ENCODE assay signal across 10 mouse cellular contexts in the genomic region with DNA sequence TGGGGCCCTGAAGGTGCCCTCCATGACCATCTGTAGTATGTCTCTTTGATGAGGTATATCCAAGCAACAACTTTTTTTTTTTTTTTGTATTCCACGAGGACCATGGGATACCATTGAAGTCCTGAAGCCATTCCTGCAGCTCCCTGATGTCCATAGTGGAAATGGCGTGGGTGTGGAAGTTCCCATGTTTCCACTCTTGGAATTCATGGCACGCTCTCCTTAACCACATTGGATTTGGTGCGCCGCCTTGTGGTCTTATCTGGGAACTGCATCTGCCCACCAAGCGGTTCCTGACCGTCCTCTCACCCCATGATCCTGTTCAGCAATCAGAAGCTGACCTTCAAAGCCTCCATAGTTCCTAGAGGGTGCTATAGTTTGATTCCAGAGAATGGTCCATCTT.
DNase-seq lines count a peak whose midpoint lies in the region; ATAC-seq and TF ChIP-seq lines count a peak whose summit lies in the region.
"Had no signal": no experiment of that assay in that cellular context is flagged by ENCODE, and none has a peak within 500 bp of the region (broad histone marks: within the 10 kb centered on the region; RNA-seq: fewer than 3 reads in every experiment).

No protein-coding gene starts in this region.

- H3K9ac ChIP-seq in hindbrain, embryonic 12.5 days = no peak overlapping the region
- H3K9ac ChIP-seq in neural tube, embryonic 11.5 days (ENCODE audit: low read length) = no peak overlapping the region
- H3K9ac ChIP-seq: embryonic facial prominence, embryonic 15.5 days had no signal

- H3K4me1 ChIP-seq in hindbrain, embryonic 10.5 days (replicated peaks) = peaks cover 5% of the 10 kb centered on the region
- H3K4me1 ChIP-seq in hindbrain, embryonic 12.5 days = 0 out of 2 replicates have a peak, but pooled peaks cover 9% of the 10 kb centered on the region
- peaks cover 3% of the 10 kb centered on the region; the same call in 1 of the 2 replicates for H3K4me1 ChIP-seq in cerebellum, adult 2 months (ENCODE audit: control insufficient read depth, insufficient read depth, low read length)
- H3K4me1 ChIP-seq in neural tube, embryonic 11.5 days (ENCODE audit: control insufficient read depth, insufficient read depth, low read length) = no peaks in the 10 kb centered on the region

- H3K4me2 ChIP-seq in hindbrain, embryonic 12.5 days (replicated peaks) = no peak overlapping the region
- no peak overlapping the region for H3K4me2 ChIP-seq in neural tube, embryonic 11.5 days (ENCODE audit: low read depth)
- H3K4me2 ChIP-seq: embryonic facial prominence, embryonic 15.5 days had no signal

- H3K36me3 ChIP-seq in hindbrain, embryonic 10.5 days = no peaks in the 10 kb centered on the region
- H3K36me3 ChIP-seq in hindbrain, embryonic 12.5 days = no peaks in the 10 kb centered on the region
- no peaks in the 10 kb centered on the region for H3K36me3 ChIP-seq in neural tube, embryonic 11.5 days (ENCODE audit: control insufficient read depth, insufficient read depth, low read length)
- H3K36me3 ChIP-seq: embryonic facial prominence, embryonic 15.5 days had no signal

- WGBS in hindbrain, embryonic 10.5 days = 17% methylated on average over 7 of the region's 7 CpGs
- WGBS in hindbrain, embryonic 12.5 days = 16% methylated on average over 7 of the region's 7 CpGs
- WGBS in cerebellum, adult 2 months = 8% methylated on average over 7 of the region's 7 CpGs
- WGBS in neural tube, embryonic 11.5 days = 15% methylated on average over 7 of the region's 7 CpGs

- no peaks in the 10 kb centered on the region for H3K9me3 ChIP-seq in hindbrain, embryonic 10.5 days
- no peaks in the 10 kb centered on the region for H3K9me3 ChIP-seq in hindbrain, embryonic 12.5 days (replicated peaks)
- no peaks in the 10 kb centered on the region for H3K9me3 ChIP-seq in neural tube, embryonic 11.5 days (ENCODE audit: control insufficient read depth, low read length)
- H3K9me3 ChIP-seq: embryonic facial prominence, embryonic 15.5 days; megakaryocyte, embryonic 14.5 days had no signal

- TF ChIP-seq CTCF in cerebellum, adult 2 months (IDR thresholded peaks at IDR 0.05; ENCODE audit: borderline replicate concordance, insufficient read depth, low read depth, low read length) = peak; percentile 79

- ATAC-seq in hindbrain, embryonic 12.5 days (ENCODE audit: low FRiP score) = no peak
- no peak for ATAC-seq in neural tube, embryonic 11.5 days (ENCODE audit: insufficient read depth, low FRiP score, low TSS enrichment)

- no peaks in the 10 kb centered on the region; the same call in 1 of the 2 replicates for H3K27me3 ChIP-seq in hindbrain, embryonic 10.5 days (ENCODE audit: insufficient read depth, poor library complexity, severe bottlenecking)
- H3K27me3 ChIP-seq in hindbrain, embryonic 12.5 days = no peaks in the 10 kb centered on the region
- H3K27me3 ChIP-seq in cerebellum, adult 2 months (ENCODE audit: control insufficient read depth, insufficient read depth, low read length) = no peaks in the 10 kb centered on the region
- H3K27me3 ChIP-seq in neural tube, embryonic 11.5 days (ENCODE audit: control insufficient read depth, insufficient read depth, low read length) = no peaks in the 10 kb centered on the region
- H3K27me3 ChIP-seq: embryonic facial prominence, embryonic 15.5 days had no signal

- H3K4me3 ChIP-seq in hindbrain, embryonic 10.5 days = no peak overlapping the region
- no peak overlapping the region for H3K4me3 ChIP-seq in hindbrain, embryonic 12.5 days
- no peak overlapping the region for H3K4me3 ChIP-seq in cerebellum, adult 2 months (replicated peaks; ENCODE audit: insufficient read depth, low read depth, low read length)
- no peak overlapping the region for H3K4me3 ChIP-seq in neural tube, embryonic 11.5 days (ENCODE audit: low read depth, low read length)
- H3K4me3 ChIP-seq: embryonic facial prominence, embryonic 15.5 days; megakaryocyte, embryonic 14.5 days had no signal

- DNase-seq in hindbrain, embryonic 10.5 days (ENCODE audit: low spot score) = peak; percentile 78
- peak; percentile 67 for DNase-seq in Muller cell, postnatal 12 days (ENCODE audit: inconsistent ontology term)
- peak; percentile 45 to 74 for DNase-seq in cerebellum, adult 2 months
- DNase-seq in gastrocnemius, postnatal 4 days (ENCODE audit: low spot score in 2 of 2) = peak; percentile 53 to 72
- DNase-seq in left cerebral cortex, adult 11 months (ENCODE audit: low spot score) = peak; percentile 45
- peak; percentile 72 for DNase-seq in neural tube, embryonic 11.5 days (ENCODE audit: low spot score)
- peak; percentile 62 for DNase-seq in thymus, postnatal 25 days

- TF ChIP-seq POLR2A in cerebellum, adult 2 months (IDR thresholded peaks at IDR 0.05; ENCODE audit: borderline replicate concordance, insufficient read depth, low read length) = no peak

- H3K27ac ChIP-seq in hindbrain, embryonic 10.5 days = no peak overlapping the region
- H3K27ac ChIP-seq in hindbrain, embryonic 12.5 days = no peak overlapping the region
- no peak overlapping the region for H3K27ac ChIP-seq in cerebellum, adult 2 months (ENCODE audit: insufficient read depth, low read length)
- no peak overlapping the region for H3K27ac ChIP-seq in neural tube, embryonic 11.5 days (ENCODE audit: low read depth, low read length)
- H3K27ac ChIP-seq: embryonic facial prominence, embryonic 15.5 days had no signal
